Mouse (Mus musculus): ENCODE measurements around the gene Ankrd12. TPM values are rescaled to one million over a fixed set of nuclear protein-coding genes. Genes with fewer than 3 reads are reported as not detected.

Ankrd12 gene
- total and polyA plus RNA-seq, 3 experiments, result 5.9 to 74.8 (median 67.7) TPM

- H3K36me3 ChIP-seq (replicated peaks), result peaks cover 79% of the 10 kb centered on the region
- H3K27me3 ChIP-seq (ENCODE audit: insufficient read depth, low read length), result no peaks in the 10 kb centered on the region
- TF ChIP-seq POLR2AphosphoS5 (IDR thresholded peaks at IDR 0.05; ENCODE audit: insufficient replicate concordance, low read depth, low read length) (no peak), GATA2 (IDR thresholded peaks at IDR 0.05; ENCODE audit: borderline replicate concordance, low read depth, low read length) (no peak), GATA1 (IDR thresholded peaks at IDR 0.05; ENCODE audit: borderline replicate concordance, low read length) (no peak), CTCF (IDR thresholded peaks at IDR 0.05; ENCODE audit: low read depth, low read length) (no peak), TAL1 (conservative IDR thresholded peaks at IDR 0.05; ENCODE audit: low read depth, low read length) (no peak)
- peaks cover 14% of the 10 kb centered on the region for H3K4me1 ChIP-seq (ENCODE audit: insufficient read depth, low read depth, low read length)
- no peaks in the 10 kb centered on the region for H3K9me3 ChIP-seq (replicated peaks)
- DNase-seq (ENCODE audit: low spot score) (no peak), ATAC-seq (ENCODE audit: extremely low read depth, insufficient number of reproducible peaks, low FRiP score, poor library complexity, severe bottlenecking) (no peak)
- H3K4me3 ChIP-seq (ENCODE audit: low read depth, low read length), result no peak overlapping the region
Measured at GRCm38 (mm10) chr17:66090251-66090650, 13.4 kb upstream of the Ankrd12 start.

- DNase-seq (ENCODE audit: low spot score), result no peak
- Histone ChIP-seq H3K36me3 (replicated peaks) (peaks cover 72% of the 10 kb centered on the region), H3K4me1 (ENCODE audit: insufficient read depth, low read depth, low read length) (peaks cover 2% of the 10 kb centered on the region; the same call in 1 of the 2 replicates), H3K27me3 (ENCODE audit: insufficient read depth, low read length) (no peaks in the 10 kb centered on the region), H3K9me3 (replicated peaks) (no peaks in the 10 kb centered on the region), H3K4me3 (ENCODE audit: low read depth, low read length) (no peak overlapping the region)
- TF ChIP-seq POLR2AphosphoS5 (IDR thresholded peaks at IDR 0.05; ENCODE audit: insufficient replicate concordance, low read depth, low read length), result no peak
- no peak for TF ChIP-seq GATA1 (IDR thresholded peaks at IDR 0.05; ENCODE audit: borderline replicate concordance, low read length)
- no peak for TF ChIP-seq GATA2 (IDR thresholded peaks at IDR 0.05; ENCODE audit: borderline replicate concordance, low read depth, low read length)
- TF ChIP-seq TAL1 (conservative IDR thresholded peaks at IDR 0.05; ENCODE audit: low read depth, low read length), result no peak
- TF ChIP-seq CTCF (IDR thresholded peaks at IDR 0.05; ENCODE audit: low read depth, low read length), result no peak
- ATAC-seq (ENCODE audit: extremely low read depth, insufficient number of reproducible peaks, low FRiP score, poor library complexity, severe bottlenecking), result no peak
Measured at GRCm38 (mm10) chr17:66085038-66085437, 8.1 kb upstream of the Ankrd12 start.

- Histone ChIP-seq H3K9me3 (replicated peaks) (no peaks in the 10 kb centered on the region), H3K36me3 (replicated peaks) (peaks cover 73% of the 10 kb centered on the region), H3K4me3 (ENCODE audit: low read depth, low read length) (no peak overlapping the region), H3K4me1 (ENCODE audit: insufficient read depth, low read depth, low read length) (peaks cover 4% of the 10 kb centered on the region; the same call in 1 of the 2 replicates), H3K27me3 (ENCODE audit: insufficient read depth, low read length) (no peaks in the 10 kb centered on the region)
- DNase-seq (ENCODE audit: low spot score) (no peak), ATAC-seq (ENCODE audit: extremely low read depth, insufficient number of reproducible peaks, low FRiP score, poor library complexity, severe bottlenecking) (no peak)
- no peak for TF ChIP-seq POLR2AphosphoS5 (IDR thresholded peaks at IDR 0.05; ENCODE audit: insufficient replicate concordance, low read depth, low read length)
- TF ChIP-seq CTCF (IDR thresholded peaks at IDR 0.05; ENCODE audit: low read depth, low read length), result no peak
- TF ChIP-seq TAL1 (conservative IDR thresholded peaks at IDR 0.05; ENCODE audit: low read depth, low read length), result no peak
- no peak for TF ChIP-seq GATA2 (IDR thresholded peaks at IDR 0.05; ENCODE audit: borderline replicate concordance, low read depth, low read length)
- no peak for TF ChIP-seq GATA1 (IDR thresholded peaks at IDR 0.05; ENCODE audit: borderline replicate concordance, low read length)
Measured at GRCm38 (mm10) chr17:66084486-66084885, 7.6 kb upstream of the Ankrd12 start.

- ATAC-seq (ENCODE audit: extremely low read depth, insufficient number of reproducible peaks, low FRiP score, poor library complexity, severe bottlenecking), result no peak
Measured at GRCm38 (mm10) chr17:66077437-66077850, 555 bp upstream of the Ankrd12 start.

GRCm38 (mm10) chr17:66076174-66076927 is 538 bp downstream of the Ankrd12 start:
- DNase-seq (ENCODE audit: low spot score), result no peak

More at GRCm38 (mm10) chr17:66077437-66077850, 555 bp upstream of the Ankrd12 start:
- peaks cover 36% of the 10 kb centered on the region for H3K4me1 ChIP-seq (ENCODE audit: insufficient read depth, low read depth, low read length)
- TF ChIP-seq GATA1 (IDR thresholded peaks at IDR 0.05; ENCODE audit: borderline replicate concordance, low read length) (no peak), CTCF (IDR thresholded peaks at IDR 0.05; ENCODE audit: low read depth, low read length) (no peak), TAL1 (conservative IDR thresholded peaks at IDR 0.05; ENCODE audit: low read depth, low read length) (no peak), GATA2 (IDR thresholded peaks at IDR 0.05; ENCODE audit: borderline replicate concordance, low read depth, low read length) (no peak), POLR2AphosphoS5 (IDR thresholded peaks at IDR 0.05; ENCODE audit: insufficient replicate concordance, low read depth, low read length) (0 out of 2 replicates have a peak, but pooled peaks have one; percentile 47)
- H3K27me3 ChIP-seq (ENCODE audit: insufficient read depth, low read length), result no peaks in the 10 kb centered on the region
- H3K36me3 ChIP-seq (replicated peaks), result peaks cover 44% of the 10 kb centered on the region
- peak; percentile 22 for DNase-seq (ENCODE audit: low spot score)
- H3K9me3 ChIP-seq (replicated peaks), result no peaks in the 10 kb centered on the region
- peak overlapping the region; percentile 98 for H3K4me3 ChIP-seq (ENCODE audit: low read depth, low read length)

GRCm38 (mm10) chr17:66075827-66076173 is 1.1 kb downstream of the Ankrd12 start:
- H3K9me3 ChIP-seq (replicated peaks), result no peaks in the 10 kb centered on the region
- DNase-seq (ENCODE audit: low spot score) (no peak), ATAC-seq (ENCODE audit: extremely low read depth, insufficient number of reproducible peaks, low FRiP score, poor library complexity, severe bottlenecking) (no peak)
- H3K4me3 ChIP-seq (ENCODE audit: low read depth, low read length), result peak overlapping the region; percentile 98
- H3K36me3 ChIP-seq (replicated peaks), result peaks cover 33% of the 10 kb centered on the region
- no peak for TF ChIP-seq GATA1 (IDR thresholded peaks at IDR 0.05; ENCODE audit: borderline replicate concordance, low read length)
- TF ChIP-seq POLR2AphosphoS5 (IDR thresholded peaks at IDR 0.05; ENCODE audit: insufficient replicate concordance, low read depth, low read length), result no peak
- TF ChIP-seq TAL1 (conservative IDR thresholded peaks at IDR 0.05; ENCODE audit: low read depth, low read length), result no peak
- TF ChIP-seq CTCF (IDR thresholded peaks at IDR 0.05; ENCODE audit: low read depth, low read length), result no peak
- no peak for TF ChIP-seq GATA2 (IDR thresholded peaks at IDR 0.05; ENCODE audit: borderline replicate concordance, low read depth, low read length)
- H3K4me1 ChIP-seq (ENCODE audit: insufficient read depth, low read depth, low read length), result peaks cover 36% of the 10 kb centered on the region
- no peaks in the 10 kb centered on the region for H3K27me3 ChIP-seq (ENCODE audit: insufficient read depth, low read length)

More at GRCm38 (mm10) chr17:66076174-66076927, 538 bp downstream of the Ankrd12 start:
- Histone ChIP-seq H3K9me3 (replicated peaks) (no peaks in the 10 kb centered on the region), H3K36me3 (replicated peaks) (peaks cover 39% of the 10 kb centered on the region), H3K27me3 (ENCODE audit: insufficient read depth, low read length) (no peaks in the 10 kb centered on the region), H3K4me3 (ENCODE audit: low read depth, low read length) (peak overlapping the region; percentile 98), H3K4me1 (ENCODE audit: insufficient read depth, low read depth, low read length) (peaks cover 38% of the 10 kb centered on the region)
- TF ChIP-seq TAL1 (conservative IDR thresholded peaks at IDR 0.05; ENCODE audit: low read depth, low read length) (no peak), POLR2AphosphoS5 (IDR thresholded peaks at IDR 0.05; ENCODE audit: insufficient replicate concordance, low read depth, low read length) (no peak), GATA2 (IDR thresholded peaks at IDR 0.05; ENCODE audit: borderline replicate concordance, low read depth, low read length) (no peak), GATA1 (IDR thresholded peaks at IDR 0.05; ENCODE audit: borderline replicate concordance, low read length) (no peak), CTCF (IDR thresholded peaks at IDR 0.05; ENCODE audit: low read depth, low read length) (no peak)
- ATAC-seq (ENCODE audit: extremely low read depth, insufficient number of reproducible peaks, low FRiP score, poor library complexity, severe bottlenecking), result peak; percentile 6; the same call in 1 of the 2 replicates

All from G1E (cell line).